Mouse (Mus musculus): ENCODE results near the gene Exoc3. TPM values are rescaled to one million over a fixed set of nuclear protein-coding genes. Genes with fewer than 3 reads are reported as not detected.

Exoc3 gene
- polyA plus RNA-seq, 1 experiment from 2014 or later = 118 TPM

DNA sequence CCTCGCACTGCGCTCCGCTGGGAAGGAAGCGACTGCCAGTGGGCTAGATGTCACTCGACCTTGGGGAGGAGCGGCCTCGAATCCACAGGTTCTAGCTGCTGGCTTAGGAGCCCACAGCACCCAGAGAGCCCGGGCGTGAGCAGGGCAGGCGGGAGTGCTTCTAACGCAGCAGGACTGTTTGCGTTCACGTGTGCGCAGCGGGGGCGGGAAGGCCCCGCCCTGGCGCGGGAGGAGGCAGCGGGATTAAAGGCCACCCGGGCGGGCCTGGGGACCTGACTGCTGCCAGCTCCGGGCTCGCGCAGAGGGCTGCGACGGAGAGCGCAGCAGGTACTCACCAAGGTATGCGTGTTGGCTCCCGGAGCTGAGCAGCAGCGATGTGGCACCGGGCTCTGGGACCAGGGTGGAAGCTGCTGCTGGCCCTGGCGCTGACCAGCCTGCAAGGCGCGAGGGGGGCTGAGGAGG, 87.4 kb downstream of the Exoc3 start, which contains the start of gene Slc9a3:
Gene Slc9a3 (plus strand): TSS at position 317 of the 462 bp plus-strand sequence.
- H3K4me2 ChIP-seq (ENCODE audit: low read length) = peak within 1 kb of the TSS; percentile 72
- no peaks in the 10 kb centered on the region for H3K4me1 ChIP-seq (ENCODE audit: control insufficient read depth, insufficient read depth, low read depth, low read length)
- peak; percentile 85 for ATAC-seq
- H3K9me3 ChIP-seq (ENCODE audit: control insufficient read depth, low read length) = no peaks in the 10 kb centered on the region
- H3K9ac ChIP-seq (ENCODE audit: low read depth, low read length) = peak within 1 kb of the TSS; percentile 63
- H3K36me3 ChIP-seq (ENCODE audit: control insufficient read depth, insufficient read depth, low read length) = no peaks in the 10 kb centered on the region
- no peak within 1 kb of the TSS for H3K27ac ChIP-seq (ENCODE audit: low read depth, low read length)
- WGBS = under 1% methylated on average over 35 of the region's 35 CpGs
- peak within 1 kb of the TSS; percentile 48 for H3K4me3 ChIP-seq (ENCODE audit: low read length)
- peaks cover 31% of the 10 kb centered on the region for H3K27me3 ChIP-seq (replicated peaks; ENCODE audit: control insufficient read depth, insufficient read depth, low read length)

Other genes with a start within 250 kb of the Exoc3 start
- not detected in 2 replicates for gene Zdhhc11, start 244.9 kb downstream of the Exoc3 start, polyA plus RNA-seq (2015; fragmentation: Nextera tagmentation; extraction: Ambion mirVana)
- gene Tppp, start 199.3 kb downstream of the Exoc3 start, polyA plus RNA-seq (2015; fragmentation: Nextera tagmentation; extraction: Ambion mirVana) = 13.9 and 14.6 TPM in 2 replicates
- gene Cep72, start 146.4 kb downstream of the Exoc3 start, polyA plus RNA-seq (2015; fragmentation: Nextera tagmentation; extraction: Ambion mirVana) = 6.8 and 7.2 TPM in 2 replicates
- gene Slc9a3, start 87.3 kb downstream of the Exoc3 start, polyA plus RNA-seq (2015; fragmentation: Nextera tagmentation; extraction: Ambion mirVana) = 0.20 and 0.64 TPM in 2 replicates
- 0.41 and 0.71 TPM in 2 replicates for gene Ahrr, start 83.6 kb upstream of the Exoc3 start, polyA plus RNA-seq (2015; fragmentation: Nextera tagmentation; extraction: Ambion mirVana)
- 119 and 126 TPM in 2 replicates for gene Pdcd6, start 108.8 kb upstream of the Exoc3 start, polyA plus RNA-seq (2015; fragmentation: Nextera tagmentation; extraction: Ambion mirVana)
- 262 and 265 TPM in 2 replicates for gene Sdha, start 141.5 kb upstream of the Exoc3 start, polyA plus RNA-seq (2015; fragmentation: Nextera tagmentation; extraction: Ambion mirVana)
- gene Ccdc127, start 141.6 kb upstream of the Exoc3 start, polyA plus RNA-seq (2015; fragmentation: Nextera tagmentation; extraction: Ambion mirVana) = 44.3 and 45.7 TPM in 2 replicates
- gene Lrrc14b, start 155.3 kb upstream of the Exoc3 start, polyA plus RNA-seq (2015; fragmentation: Nextera tagmentation; extraction: Ambion mirVana) = not detected in 2 replicates
- gene Zfp72, start 182.1 kb upstream of the Exoc3 start, polyA plus RNA-seq (2015; fragmentation: Nextera tagmentation; extraction: Ambion mirVana) = 8.5 and 9.0 TPM in 2 replicates
- gene Ftl1-ps1, start 191.0 kb upstream of the Exoc3 start, polyA plus RNA-seq (2015; fragmentation: Nextera tagmentation; extraction: Ambion mirVana) = 71.5 and 222 TPM in 2 replicates